Mouse (Mus musculus) left cerebral cortex, postnatal 10 days (tissue): Measurements from ENCODE around the gene Inpp5f. TPM values are rescaled to one million over a fixed set of nuclear protein-coding genes. Genes with fewer than 3 reads are reported as not detected.
"Not testable (repeated sequence)": the region's sequence is repeated elsewhere in the genome, so short reads cannot be mapped to it uniquely, and the experiment has no call there.

Experiments used
- DNase-seq, 2 experiments: peaks; one replicate each; pipeline ENCODE4 v3.0.0; 2021 to 2022; ENCODE audit warnings: low spot score in 2 of 2, mixed read lengths in 1 of 2; ENCODE audit errors: extremely low spot score in 1 of 2
- intact Hi-C: fragments of 180-260 bp; cut with DNase I; formaldehyde crosslinking; loops from one replicate; pipeline ENCODE4 v1.15.1; 2025
- total RNA-seq, 2 experiments: library from RNA; stranded (reverse); gene quantifications; 2 replicates each; pipeline ENCODE4 v1.2.3; 2021

Inpp5f gene
- total RNA-seq, 2 experiments from 2014 or later: 267 to 278 TPM

DNA sequence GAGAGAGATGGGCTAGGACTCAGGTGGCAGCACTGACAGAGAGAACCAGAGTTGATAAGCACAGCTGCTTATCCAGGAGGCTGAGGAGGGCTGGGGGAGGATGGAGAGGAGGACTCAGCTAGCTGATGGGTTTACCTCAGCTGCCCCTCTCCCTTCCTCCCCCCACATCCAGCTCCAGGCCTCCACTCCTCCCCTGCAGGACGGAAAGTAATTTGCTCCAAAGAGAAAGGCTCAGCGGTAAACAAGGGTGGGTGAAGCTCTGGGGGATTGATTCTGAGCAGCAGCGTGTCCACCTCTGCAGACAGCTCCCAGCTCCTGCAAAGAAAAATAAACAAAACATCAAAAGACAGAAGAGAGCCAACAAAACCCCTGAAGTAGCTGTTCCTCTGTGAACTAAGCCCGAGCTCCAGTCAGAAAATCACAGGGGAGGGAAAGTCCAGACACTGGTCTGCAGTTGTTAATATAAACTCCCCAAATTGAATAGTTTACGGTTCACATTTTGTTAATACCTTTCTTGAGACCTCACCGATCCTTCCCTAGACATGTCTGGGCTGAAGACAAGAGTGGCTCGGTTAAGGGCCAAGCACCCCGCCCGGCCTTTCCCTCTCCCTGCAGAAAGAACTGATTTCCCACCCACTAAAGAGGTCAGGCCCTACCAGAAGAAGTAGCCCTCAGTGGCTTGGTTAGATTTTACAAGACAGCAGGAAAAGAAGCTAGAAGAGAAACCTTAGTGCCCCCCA is 19.6 kb upstream of the Inpp5f start:
- intact Hi-C loops: no loop called here
- DNase-seq: peak in 1 of 2 experiments; percentile 71

- intact Hi-C loops: no loop called here
- peak in 1 of 2 experiments; percentile 83 for DNase-seq
These were observed 18.8 kb upstream of the Inpp5f start for GRCm38 (mm10) chr7:128592118-128592935.

GRCm38 (mm10) chr7:128592936-128593241 is 18.2 kb upstream of the Inpp5f start:
- DNase-seq: no peak
- intact Hi-C loops: no loop called here

GRCm38 (mm10) chr7:128596274-128596673 is 14.9 kb upstream of the Inpp5f start:
- DNase-seq: no peak
- intact Hi-C loops: no loop called here

- intact Hi-C loops: no loop called here
- DNase-seq: no peak
These were observed 12.1 kb upstream of the Inpp5f start for GRCm38 (mm10) chr7:128599072-128599471.

DNA sequence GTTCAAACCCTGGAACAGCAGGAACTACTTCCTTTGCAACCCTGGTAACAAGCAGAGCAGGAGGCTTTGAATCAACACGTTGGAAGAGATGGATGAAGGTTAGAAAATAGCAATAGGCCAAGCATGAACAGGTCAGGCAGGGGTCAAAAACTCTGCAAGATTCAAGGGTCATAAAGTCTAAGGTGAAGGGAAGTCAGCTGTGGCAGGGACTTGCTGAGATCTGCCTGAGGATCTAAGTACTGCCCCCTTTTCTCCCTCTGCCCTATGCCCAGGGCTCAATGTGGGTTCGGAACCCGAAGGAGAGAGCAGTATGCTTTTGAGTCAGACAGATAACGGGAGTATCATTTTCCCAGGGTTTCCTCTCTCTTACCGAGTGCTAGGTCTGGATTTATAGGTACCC is 9.3 kb upstream of the Inpp5f start:
- no peak for DNase-seq
- intact Hi-C loops: no loop called here

GRCm38 (mm10) chr7:128609936-128610335 is 1.2 kb upstream of the Inpp5f start:
- DNase-seq, intact Hi-C loops: not testable (repeated sequence)

GRCm38 (mm10) chr7:128610490-128610889 is 638 bp upstream of the Inpp5f start:
- DNase-seq: no peak
- intact Hi-C loops: no loop called here

- intact Hi-C loops: no loop called here
- DNase-seq: no peak
These were observed 777 bp downstream of the Inpp5f start for GRCm38 (mm10) chr7:128611799-128612411.

DNA sequence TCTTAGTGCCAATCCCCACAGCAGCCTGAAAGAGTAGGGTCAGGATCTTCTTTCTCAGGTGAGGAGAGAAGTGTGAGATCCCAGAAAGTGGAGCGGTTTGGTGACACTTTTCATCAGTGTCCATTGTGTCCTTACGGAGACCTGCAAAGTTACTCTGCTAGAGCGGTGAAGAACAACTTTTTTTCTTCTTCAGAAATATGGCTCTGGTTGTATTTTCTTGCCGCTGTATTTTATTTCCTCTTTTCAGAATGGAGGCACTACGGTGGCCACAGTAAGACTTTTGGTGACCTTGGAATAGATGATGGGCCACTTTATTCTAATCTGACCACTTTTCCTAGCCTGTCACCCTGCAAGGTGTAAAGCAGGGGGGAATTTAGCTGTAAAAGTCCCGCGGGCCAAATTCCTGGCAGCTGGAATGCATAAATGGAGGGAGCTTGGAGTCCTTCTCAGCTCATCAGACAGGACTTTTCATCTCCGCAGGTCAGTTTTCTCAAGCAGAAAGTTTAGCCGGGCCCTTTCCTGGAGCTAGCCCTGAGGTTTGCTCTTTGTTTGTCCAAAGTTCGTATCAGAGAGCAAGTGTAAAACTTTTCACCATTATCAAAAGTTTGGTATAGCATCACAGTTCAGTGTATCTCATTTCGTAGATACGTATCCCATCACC is 1.5 kb downstream of the Inpp5f start:
- no peak for DNase-seq
- intact Hi-C loops: no loop called here

DNA sequence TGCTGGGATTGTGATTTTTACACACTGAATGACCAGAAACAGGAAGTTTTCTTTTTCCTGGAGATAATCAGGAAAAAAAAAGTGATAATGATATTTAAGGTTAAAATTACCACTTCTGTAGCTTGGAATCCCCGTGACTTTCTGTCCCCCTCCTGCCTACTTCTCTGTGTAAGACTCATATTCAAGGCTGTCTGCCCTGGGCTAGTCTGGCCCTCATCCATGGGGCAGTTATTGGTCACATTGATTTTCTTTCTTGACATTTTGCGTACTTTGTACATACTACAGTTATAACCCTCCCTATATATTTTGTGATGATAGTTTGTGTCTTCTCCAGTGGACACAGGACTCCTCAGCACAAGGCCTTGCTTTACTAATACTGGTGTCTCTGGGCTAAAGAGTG is 2.5 kb downstream of the Inpp5f start:
- intact Hi-C loops: no loop called here
- no peak for DNase-seq

DNA sequence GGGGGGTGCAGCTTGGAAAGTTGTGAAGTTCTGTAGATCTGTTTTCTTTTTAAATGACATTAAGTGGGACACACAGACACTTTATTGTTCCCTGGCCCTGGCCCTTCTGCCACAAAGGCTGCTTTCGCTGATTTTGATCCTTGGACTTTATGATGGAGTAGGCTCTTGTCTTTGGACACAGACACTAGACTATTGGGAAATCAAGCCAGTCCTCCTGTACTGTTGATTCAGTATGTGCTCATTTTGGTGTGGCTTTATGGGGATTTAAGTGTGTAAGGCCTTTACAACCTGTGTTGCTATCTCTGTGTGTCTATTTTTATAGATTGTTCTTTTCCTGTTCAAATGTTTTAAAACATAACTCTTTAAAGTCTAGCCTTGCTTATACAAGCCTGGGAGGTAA is 6.5 kb downstream of the Inpp5f start:
- intact Hi-C loops: no loop called here

GRCm38 (mm10) chr7:128620178-128620577 is 9.1 kb downstream of the Inpp5f start:
- DNase-seq: no peak
- intact Hi-C loops: no loop called here

More for the DNA sequence above, 6.5 kb downstream of the Inpp5f start:
- DNase-seq: no peak

DNA sequence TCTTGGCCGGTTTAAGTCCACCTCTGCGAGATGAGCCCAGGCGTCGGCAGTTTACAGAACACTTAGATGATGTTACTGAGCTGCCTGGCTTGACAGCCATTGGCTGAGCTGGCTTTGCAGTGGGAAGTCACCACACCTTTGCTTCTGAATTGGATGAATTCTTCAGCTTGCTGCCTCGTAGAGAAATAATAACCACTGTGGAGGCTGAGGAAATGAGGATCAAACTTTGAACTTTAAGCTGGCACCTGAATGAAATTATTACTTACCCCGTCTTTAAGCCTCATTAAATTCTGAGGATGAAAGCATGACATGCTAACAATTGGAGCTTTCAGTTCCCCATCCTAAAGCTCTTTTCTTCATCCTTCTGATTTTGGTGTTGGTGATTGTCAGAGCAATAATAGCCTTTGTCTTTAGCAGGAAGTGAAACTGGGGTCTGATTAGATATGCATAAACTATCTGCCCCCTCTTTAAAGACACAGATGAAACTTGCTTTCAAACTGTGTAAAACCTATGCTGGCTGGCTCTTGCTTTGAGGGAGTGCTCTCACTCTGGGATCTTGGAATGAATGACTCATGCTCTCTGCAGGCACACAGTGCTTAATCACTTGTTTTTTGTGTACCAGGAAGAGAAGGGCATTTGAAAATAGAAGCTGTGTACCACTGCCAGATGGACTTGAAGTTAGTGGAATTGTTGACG is 11.3 kb downstream of the Inpp5f start:
- intact Hi-C loops: no loop called here
- DNase-seq: no peak

DNA sequence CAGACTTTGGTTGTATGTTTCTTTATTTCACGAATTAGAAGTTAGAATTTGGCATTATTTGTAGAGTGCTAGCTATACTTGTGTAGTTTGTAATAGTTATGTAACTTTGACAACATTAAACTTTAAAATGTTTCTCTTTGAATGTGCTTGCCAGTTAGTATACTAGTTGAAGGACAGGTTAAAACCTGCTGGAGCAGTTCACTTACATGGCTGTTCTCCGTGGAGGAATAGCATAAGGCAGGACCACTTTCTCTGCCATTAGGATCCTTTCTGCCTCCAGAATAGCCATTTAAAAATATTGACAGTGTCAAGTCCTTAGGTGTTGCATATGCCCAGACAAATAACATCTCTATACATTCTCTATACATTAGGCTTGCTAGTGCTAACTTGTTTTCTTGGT is 11.9 kb downstream of the Inpp5f start:
- DNase-seq: no peak
- intact Hi-C loops: no loop called here

GRCm38 (mm10) chr7:128625382-128625781 is 14.3 kb downstream of the Inpp5f start:
- intact Hi-C loops: no loop called here
- DNase-seq: no peak

DNA sequence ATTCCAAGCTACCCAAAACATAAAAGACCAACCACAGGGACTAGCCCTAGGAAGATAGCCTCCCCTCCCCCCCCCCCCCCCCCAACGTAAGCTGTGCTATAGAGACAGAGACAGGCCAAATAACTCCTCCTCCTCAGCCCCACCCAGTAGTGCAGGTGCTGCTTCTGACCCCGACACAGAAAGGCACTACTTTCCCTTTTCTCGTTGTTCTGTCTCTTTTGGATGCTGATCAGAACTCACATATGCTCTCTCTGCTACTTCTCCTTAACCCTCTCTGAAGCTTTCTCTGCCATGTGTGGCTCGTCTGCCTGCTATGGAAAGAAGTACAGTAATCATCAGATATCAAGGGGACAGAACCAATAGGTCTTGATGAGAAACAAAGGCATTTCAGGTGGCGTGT is 15.5 kb downstream of the Inpp5f start:
- intact Hi-C loops: no loop called here

GRCm38 (mm10) chr7:128627251-128627650 is 16.1 kb downstream of the Inpp5f start:
- intact Hi-C loops: no loop called here
- DNase-seq: no peak

More for the DNA sequence above, 15.5 kb downstream of the Inpp5f start:
- no peak for DNase-seq

GRCm38 (mm10) chr7:128627723-128628122 is 16.6 kb downstream of the Inpp5f start:
- no peak for DNase-seq
- intact Hi-C loops: no loop called here
